Mouse (Mus musculus) limb, embryonic 11.5 days (tissue): ENCODE measurements around the gene Focad. TPM values are rescaled to one million over a fixed set of nuclear protein-coding genes. Genes with fewer than 3 reads are reported as not detected.

ENCODE experiments used
- ATAC-seq: fragments of 200-750 bp; cut with Nextera tagmentation; 2 replicates; pipeline ENCODE4 v1.8.0; 2017; ENCODE audit warnings: low read depth; ENCODE audit not compliant: insufficient number of reproducible peaks, low FRiP score, low TSS enrichment
- DNase-seq: peaks from one replicate; pipeline ENCODE4 v3.0.0-alpha.2; 2015; ENCODE audit warnings: low spot score
- H3K27ac ChIP-seq: fragments of 300-500 bp; sonication (generic); replicated peaks from 2 replicates; pipeline ENCODE4 v1.5.1; 2014; ENCODE audit warnings: low read depth, mild to moderate bottlenecking, low read length
- H3K27me3 ChIP-seq: fragments of 300-500 bp; sonication (generic); 2 replicates; pipeline ENCODE4 v1.6.1; 2014; ENCODE audit warnings: mild to moderate bottlenecking, low read length, mixed read lengths; ENCODE audit not compliant: control insufficient read depth, insufficient read depth
- H3K36me3 ChIP-seq: fragments of 300-500 bp; sonication (generic); 2 replicates; pipeline ENCODE4 v1.6.1; 2014; ENCODE audit warnings: mild to moderate bottlenecking, low read length, moderate library complexity, mixed read lengths; ENCODE audit not compliant: control insufficient read depth, insufficient read depth
- H3K4me1 ChIP-seq: fragments of 300-500 bp; sonication (generic); 2 replicates; pipeline ENCODE4 v1.6.1; 2014; ENCODE audit warnings: low read length, mixed read lengths; ENCODE audit not compliant: control insufficient read depth, insufficient read depth
- H3K4me2 ChIP-seq: fragments of 300-500 bp; sonication (generic); 2 replicates; pipeline ENCODE4 v1.6.1; 2014; ENCODE audit warnings: low read depth, mild to moderate bottlenecking, moderate library complexity; ENCODE audit not compliant: severe bottlenecking
- H3K4me3 ChIP-seq: fragments of 300-500 bp; sonication (generic); 2 replicates; pipeline ENCODE4 v1.5.1; 2014; ENCODE audit warnings: low read depth, low read length
- H3K9ac ChIP-seq: fragments of 300-500 bp; sonication (generic); 2 replicates; pipeline ENCODE4 v1.6.1; 2014; ENCODE audit warnings: mild to moderate bottlenecking, low read length
- H3K9me3 ChIP-seq: fragments of 300-500 bp; sonication (generic); 2 replicates; pipeline ENCODE4 v1.6.1; 2016; ENCODE audit warnings: low read length; ENCODE audit not compliant: control insufficient read depth
- WGBS: fragments of 180-500 bp; shearing (Covaris S2); extraction: QIAGEN DNeasy Blood & Tissue Kit; methylation state at CpG from one replicate; pipeline ENCODE4 v1.1.7; 2014; 5-methylcytosine and 5-hydroxymethylcytosine counted together
- polyA plus RNA-seq: library from polyadenylated mRNA; unstranded; fragments of >200 nt; fragmentation: Nextera tagmentation; extraction: Ambion mirVana; gene quantifications from 2 replicates; pipeline ENCODE4 v1.2.1, GENCODE M21; 2014

Gene Focad
- polyA plus RNA-seq, 1 experiment from 2014 or later = 13.9 TPM

- Histone ChIP-seq H3K4me1 (no peaks in the 10 kb centered on the region), H3K27ac (no peak overlapping the region), H3K4me3 (no peak overlapping the region), H3K4me2 (no peak overlapping the region), H3K9ac (no peak overlapping the region), H3K27me3 (no peaks in the 10 kb centered on the region), H3K36me3 (no peaks in the 10 kb centered on the region), H3K9me3 (no peaks in the 10 kb centered on the region)
- 89% methylated on average over 13 of the region's 13 CpGs for WGBS
- ATAC-seq = no peak
- DNase-seq = no peak
Measured at GRCm38 (mm10) chr4:88163511-88164247, 69.2 kb downstream of the Focad start.

DNA sequence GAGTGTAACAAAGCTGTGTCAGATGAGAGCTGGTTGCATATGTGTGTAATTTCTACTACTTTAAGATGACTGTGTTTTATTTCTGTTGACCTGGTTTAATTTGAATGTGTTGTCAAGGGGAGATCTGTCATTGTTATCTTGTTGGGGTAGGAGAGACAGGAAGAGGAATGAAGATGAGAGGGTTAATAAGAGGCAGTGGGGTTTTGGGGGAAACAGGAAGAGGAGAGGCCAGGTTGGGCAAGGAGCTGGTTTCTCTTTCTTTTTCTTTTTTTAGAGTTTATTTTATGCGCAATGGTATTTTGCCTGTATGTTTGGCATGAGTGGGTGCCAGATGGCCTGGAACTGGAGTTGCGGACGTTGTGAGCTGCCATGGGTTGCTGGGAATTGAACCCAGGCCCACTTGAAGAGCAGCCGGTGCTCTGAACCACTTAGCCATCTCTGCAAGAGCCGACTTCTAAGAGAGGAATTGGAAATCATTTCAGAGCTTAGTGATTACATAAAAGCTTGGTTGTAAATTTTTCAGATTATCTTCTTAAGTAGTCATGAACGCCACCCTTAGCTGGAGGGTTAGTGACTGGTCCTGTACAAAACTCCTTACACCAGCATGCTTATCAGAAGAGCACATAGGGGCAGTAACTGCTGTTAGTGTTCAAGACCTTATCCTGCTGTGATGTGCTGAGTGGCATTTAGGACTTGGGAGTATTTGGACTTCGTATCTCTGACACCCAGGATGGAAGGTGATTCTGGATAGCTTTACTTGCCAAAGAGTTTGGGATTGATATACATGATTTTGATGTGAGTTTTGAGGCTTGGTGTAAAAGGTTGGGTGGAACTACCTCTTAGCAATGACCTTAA is 72.8 kb downstream of the Focad start:
- WGBS = 87% methylated on average over 7 of the region's 7 CpGs
- H3K9ac ChIP-seq = no peak overlapping the region
- ATAC-seq (no peak), DNase-seq (no peak)
- no peak overlapping the region for H3K4me3 ChIP-seq
- no peaks in the 10 kb centered on the region for H3K9me3 ChIP-seq
- no peaks in the 10 kb centered on the region for H3K27me3 ChIP-seq
- no peak overlapping the region for H3K4me2 ChIP-seq
- no peaks in the 10 kb centered on the region for H3K4me1 ChIP-seq
- no peaks in the 10 kb centered on the region for H3K36me3 ChIP-seq
- no peak overlapping the region for H3K27ac ChIP-seq

DNA sequence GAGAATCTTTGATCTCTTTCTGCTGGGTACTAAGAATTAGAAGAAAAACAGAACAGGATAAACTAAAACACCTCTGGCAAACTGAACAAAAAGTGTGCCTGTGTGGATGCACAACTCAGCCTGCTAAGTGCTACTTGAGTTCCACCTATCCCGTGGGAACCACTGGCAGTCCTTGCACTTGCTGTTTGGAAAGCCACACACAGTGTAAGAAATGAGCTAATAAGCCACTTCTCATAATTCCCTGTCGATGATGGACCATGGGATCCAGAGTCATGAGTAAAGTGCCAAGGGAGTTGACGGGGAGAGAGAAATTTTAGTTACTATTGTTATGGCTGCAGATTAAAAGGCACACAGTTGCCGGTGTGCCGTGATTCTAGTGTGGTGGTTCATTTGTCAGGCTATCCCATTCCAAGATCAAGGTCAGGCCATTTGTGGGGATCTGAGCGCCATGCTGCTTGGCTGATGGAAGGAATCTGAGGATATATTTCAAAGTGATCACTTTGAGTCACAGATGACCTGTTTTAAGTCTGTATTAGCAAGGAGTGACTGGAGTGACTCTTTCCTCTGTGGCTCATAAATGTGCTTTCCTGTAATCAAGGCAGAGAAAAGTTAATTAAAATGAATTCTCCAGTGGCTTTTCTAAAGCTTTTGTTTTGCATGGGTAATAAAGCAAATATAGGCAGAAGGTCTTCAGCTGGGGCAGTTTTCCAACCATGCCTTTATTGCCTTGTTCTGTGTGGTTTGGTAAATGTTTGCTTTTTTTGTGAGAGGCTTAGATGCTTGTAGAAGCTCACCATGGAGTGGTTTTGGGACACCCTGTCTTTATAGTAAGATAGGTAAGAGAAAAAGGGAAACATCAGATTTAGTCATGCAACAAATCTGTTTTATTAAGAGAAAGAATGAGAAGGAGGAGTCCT is 80.9 kb downstream of the Focad start:
- Histone ChIP-seq H3K36me3 (no peaks in the 10 kb centered on the region), H3K4me2 (no peak overlapping the region), H3K27ac (no peak overlapping the region), H3K4me3 (no peak overlapping the region), H3K27me3 (no peaks in the 10 kb centered on the region), H3K9me3 (no peaks in the 10 kb centered on the region), H3K4me1 (no peaks in the 10 kb centered on the region), H3K9ac (no peak overlapping the region)
- ATAC-seq = no peak
- WGBS = 85% methylated on average over 6 of the region's 6 CpGs
- no peak for DNase-seq

DNA sequence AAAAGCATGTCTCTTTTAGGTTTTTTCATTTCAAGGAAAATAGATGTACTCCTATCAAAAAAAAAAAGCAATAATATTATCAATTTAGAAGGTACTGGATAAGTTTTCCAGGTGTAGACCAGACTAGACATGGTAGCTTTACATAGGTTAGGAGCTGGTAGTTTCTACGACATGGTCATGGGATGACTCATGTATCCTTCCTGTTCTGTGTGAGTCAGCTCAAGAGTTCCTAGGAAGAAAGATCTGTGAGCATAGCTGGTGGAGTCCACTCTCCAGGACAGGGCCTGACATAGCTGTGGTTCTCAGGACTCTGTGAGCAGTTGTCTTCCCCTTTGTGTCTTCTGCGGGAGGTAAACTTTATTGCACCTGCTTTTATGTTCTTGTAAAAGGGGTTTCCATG is 84.9 kb downstream of the Focad start:
- no peaks in the 10 kb centered on the region for H3K9me3 ChIP-seq
- no peak overlapping the region for H3K27ac ChIP-seq
- H3K9ac ChIP-seq = no peak overlapping the region
- no peaks in the 10 kb centered on the region for H3K27me3 ChIP-seq
- ATAC-seq = no peak
- H3K4me2 ChIP-seq = no peak overlapping the region
- no peaks in the 10 kb centered on the region for H3K36me3 ChIP-seq
- 81% methylated on average over 2 of the region's 2 CpGs for WGBS
- no peak for DNase-seq
- H3K4me3 ChIP-seq = no peak overlapping the region
- H3K4me1 ChIP-seq = no peaks in the 10 kb centered on the region

DNA sequence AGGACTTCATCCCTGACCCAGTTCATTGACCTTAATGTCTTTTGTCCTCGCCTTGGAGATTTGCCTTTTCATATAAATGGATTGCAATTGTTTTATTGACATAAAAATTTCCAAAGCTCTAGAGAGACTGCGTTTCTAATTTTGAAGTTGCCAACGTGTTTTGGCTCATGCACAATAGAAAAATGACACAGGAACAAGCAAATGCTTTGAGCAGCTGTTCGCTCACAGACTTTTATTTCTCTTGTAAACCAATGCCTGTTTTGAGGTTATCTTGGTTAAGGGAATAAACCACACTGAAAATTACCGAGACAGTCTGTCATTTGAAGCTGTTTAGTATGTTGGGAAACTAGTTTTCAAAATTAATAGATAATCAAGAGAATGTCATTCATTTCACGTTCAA is 89.9 kb downstream of the Focad start:
- no peaks in the 10 kb centered on the region for H3K36me3 ChIP-seq
- DNase-seq = no peak
- no peak overlapping the region for H3K4me2 ChIP-seq
- H3K4me3 ChIP-seq = no peak overlapping the region
- no peak overlapping the region for H3K27ac ChIP-seq
- WGBS = 81% methylated on average over 6 of the region's 6 CpGs
- H3K27me3 ChIP-seq = no peaks in the 10 kb centered on the region
- H3K4me1 ChIP-seq = no peaks in the 10 kb centered on the region
- ATAC-seq = no peak
- H3K9me3 ChIP-seq = no peaks in the 10 kb centered on the region
- H3K9ac ChIP-seq = no peak overlapping the region

- no peak for DNase-seq
- 85% methylated on average over 6 of the region's 6 CpGs for WGBS
- Histone ChIP-seq H3K4me2 (no peak overlapping the region), H3K36me3 (no peaks in the 10 kb centered on the region), H3K9ac (no peak overlapping the region), H3K9me3 (no peaks in the 10 kb centered on the region), H3K27ac (no peak overlapping the region), H3K4me1 (no peaks in the 10 kb centered on the region), H3K27me3 (no peaks in the 10 kb centered on the region), H3K4me3 (no peak overlapping the region)
- ATAC-seq = no peak
Measured at GRCm38 (mm10) chr4:88185872-88186426, 91.5 kb downstream of the Focad start.

DNA sequence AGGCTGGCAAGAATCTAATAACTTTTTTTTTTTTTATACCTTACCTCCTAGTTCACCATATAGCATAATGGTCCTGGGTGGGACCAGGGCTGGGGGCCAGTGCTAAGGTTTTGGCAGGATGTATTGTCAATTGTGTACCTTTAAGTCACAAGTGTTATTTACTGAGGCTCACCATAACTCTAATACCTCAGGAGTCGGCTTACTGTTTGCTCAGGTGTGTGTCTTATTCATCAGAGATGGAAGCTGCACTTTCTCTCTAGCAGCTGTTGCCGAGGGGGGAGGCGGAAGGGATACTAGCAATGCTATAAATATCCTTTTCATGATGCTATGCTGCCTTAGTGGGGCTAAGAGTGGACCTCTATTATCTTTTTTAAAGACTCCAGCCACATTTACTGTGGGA is 93.2 kb downstream of the Focad start:
- Histone ChIP-seq H3K27ac (no peak overlapping the region), H3K9me3 (no peaks in the 10 kb centered on the region), H3K9ac (no peak overlapping the region), H3K4me2 (no peak overlapping the region), H3K27me3 (no peaks in the 10 kb centered on the region), H3K36me3 (no peaks in the 10 kb centered on the region), H3K4me1 (no peaks in the 10 kb centered on the region), H3K4me3 (no peak overlapping the region)
- WGBS = 74% methylated on average over 3 of the region's 3 CpGs
- ATAC-seq (no peak), DNase-seq (no peak)

GRCm38 (mm10) chr4:88189495-88189894 is 95.1 kb downstream of the Focad start:
- H3K27ac ChIP-seq = no peak overlapping the region
- no peak overlapping the region for H3K4me2 ChIP-seq
- H3K36me3 ChIP-seq = no peaks in the 10 kb centered on the region
- H3K9me3 ChIP-seq = no peaks in the 10 kb centered on the region
- H3K4me3 ChIP-seq = no peak overlapping the region
- H3K4me1 ChIP-seq = no peaks in the 10 kb centered on the region
- ATAC-seq (no peak), DNase-seq (no peak)
- 83% methylated on average over 1 of the region's 1 CpGs for WGBS
- no peak overlapping the region for H3K9ac ChIP-seq
- H3K27me3 ChIP-seq = no peaks in the 10 kb centered on the region
